Mouse (Mus musculus): ENCODE measurements at regions not wholly inside any gene's neighbourhood (a gene's known extent, or its start where the extent isn't known, plus 50 kb on each side); places are given as distances from the start of the nearest gene placed in this dataset.

DNA sequence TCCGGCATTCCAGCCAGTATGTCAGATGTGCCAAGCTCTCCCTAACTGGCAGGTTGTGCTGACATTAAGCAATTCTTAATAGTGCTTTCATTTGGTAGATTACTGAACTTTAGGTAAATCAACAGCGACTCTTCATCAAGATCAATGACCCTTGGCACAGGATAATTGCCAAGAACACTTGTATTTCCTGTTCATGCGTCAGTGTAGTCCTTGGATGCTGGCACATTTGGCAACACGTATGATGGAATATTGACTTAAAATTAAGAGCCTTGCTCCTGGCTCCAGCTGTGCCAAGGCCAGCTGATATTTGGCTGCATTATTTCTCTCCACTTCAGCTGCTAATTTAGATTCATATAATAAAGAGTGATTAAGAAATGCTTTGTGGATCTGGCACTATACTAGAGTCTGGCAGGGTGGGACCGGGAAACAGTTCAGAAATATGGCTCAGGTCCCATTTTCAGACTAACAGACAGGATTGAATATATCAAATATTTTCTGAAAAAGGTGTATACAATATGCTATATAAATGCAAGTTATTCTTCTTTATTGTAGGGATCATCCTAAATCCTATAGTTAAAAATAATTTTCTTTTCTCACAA is 365.5 kb downstream of the Mllt3 start:
- no peak for DNase-seq (ENCODE audit: low spot score)

GRCm38 (mm10) chr4:87665149-87665548 is 368.0 kb downstream of the Mllt3 start:
- no peak for DNase-seq (ENCODE audit: low spot score)

GRCm38 (mm10) chr4:87662876-87663275 is 370.3 kb downstream of the Mllt3 start:
- DNase-seq (ENCODE audit: low spot score), result no peak

GRCm38 (mm10) chr4:87658316-87658715 is 374.8 kb downstream of the Mllt3 start:
- no peak for DNase-seq (ENCODE audit: low spot score)

- DNase-seq (ENCODE audit: low spot score), result no peak
Measured at GRCm38 (mm10) chr4:87657855-87658254, 375.3 kb downstream of the Mllt3 start.

- no peak for DNase-seq (ENCODE audit: low spot score)
Measured at GRCm38 (mm10) chr4:87653440-87654165, 379.6 kb downstream of the Mllt3 start.

GRCm38 (mm10) chr4:87652314-87652934 is 380.7 kb downstream of the Mllt3 start:
- no peak for DNase-seq (ENCODE audit: low spot score)

- no peak for DNase-seq (ENCODE audit: low spot score)
Measured at GRCm38 (mm10) chr4:87651275-87651674, 381.9 kb downstream of the Mllt3 start.

DNA sequence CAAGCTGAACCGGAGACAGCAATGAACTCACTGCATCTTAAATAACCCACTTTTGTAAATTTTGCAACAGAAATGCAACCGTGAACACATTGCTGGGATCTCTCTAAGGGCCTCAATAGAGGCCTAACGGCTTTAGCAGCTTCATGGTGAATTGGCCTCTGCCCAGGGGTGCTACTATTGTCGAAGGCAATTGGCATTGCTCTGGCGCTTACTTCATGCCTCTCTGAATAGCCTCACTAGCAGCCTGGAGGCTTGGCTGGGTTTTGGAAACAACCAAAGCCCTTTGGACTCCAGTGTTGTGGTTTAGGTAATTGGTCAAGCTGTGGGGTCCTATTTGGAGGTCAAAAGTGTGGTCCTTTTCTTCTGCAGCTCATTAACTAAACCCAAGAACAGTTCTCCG is 382.3 kb downstream of the Mllt3 start:
- DNase-seq (ENCODE audit: low spot score), result no peak

GRCm38 (mm10) chr4:87650393-87650792 is 382.8 kb downstream of the Mllt3 start:
- DNase-seq (ENCODE audit: low spot score), result no peak

DNA sequence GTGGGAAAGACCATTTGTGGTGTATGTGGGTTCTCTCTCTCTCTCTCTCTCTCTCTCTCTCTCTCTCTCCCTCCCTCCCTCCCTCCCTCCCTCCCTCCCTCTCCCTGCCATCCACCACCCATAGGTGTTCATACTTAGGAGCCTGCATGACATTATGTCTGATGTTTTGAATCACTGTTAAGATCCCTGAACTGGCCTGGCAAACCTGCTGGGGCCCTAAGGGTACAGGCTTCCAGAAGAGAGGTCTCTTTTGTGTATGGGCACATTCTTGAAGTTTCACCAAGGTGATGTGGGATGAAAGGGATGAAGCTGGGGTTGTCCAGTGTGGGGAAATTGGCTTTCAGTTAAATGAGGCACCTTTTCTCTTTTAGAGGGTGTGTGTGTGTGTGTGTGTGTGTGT is 384.2 kb downstream of the Mllt3 start:
- no peak for DNase-seq (ENCODE audit: low spot score)

- DNase-seq (ENCODE audit: low spot score), result peak; percentile 11
Measured at GRCm38 (mm10) chr4:87647932-87648911, 384.9 kb downstream of the Mllt3 start.

GRCm38 (mm10) chr4:87642002-87642401 is 391.2 kb downstream of the Mllt3 start:
- no peak for DNase-seq (ENCODE audit: low spot score)

DNA sequence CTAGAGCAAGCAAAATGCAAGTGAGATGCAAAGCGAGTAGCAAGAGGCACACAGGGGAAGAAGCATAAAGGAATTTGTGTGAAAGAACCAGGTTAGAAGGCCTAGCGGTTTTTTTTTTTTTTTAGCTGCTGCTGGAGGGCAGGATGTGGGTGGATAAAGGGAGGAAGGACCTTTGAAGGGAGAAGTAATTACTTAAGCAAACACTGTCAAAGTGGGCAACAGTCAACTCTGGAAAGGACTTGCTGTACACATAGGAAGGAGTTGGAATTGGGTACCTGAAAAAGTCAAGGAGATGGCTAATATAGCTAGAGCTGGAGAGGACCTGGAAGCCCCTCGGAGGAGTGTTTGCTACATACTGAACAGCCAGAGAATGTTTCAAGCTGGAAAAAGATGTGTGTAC is 391.6 kb downstream of the Mllt3 start:
- DNase-seq (ENCODE audit: low spot score), result no peak

DNA sequence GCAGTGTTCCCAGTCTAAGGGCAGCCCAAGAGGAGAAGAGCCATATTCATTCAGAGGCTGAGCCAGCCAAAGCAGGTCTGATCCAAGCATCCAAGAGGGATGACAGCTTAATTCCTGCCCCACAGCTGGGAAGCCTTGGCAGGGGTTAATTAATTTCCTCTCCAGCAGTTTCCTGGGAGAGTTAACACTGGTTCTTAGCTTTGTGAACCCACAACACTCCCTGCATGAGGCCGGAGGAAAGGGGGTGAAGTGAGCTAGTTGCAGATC is 394.9 kb downstream of the Mllt3 start:
- DNase-seq (ENCODE audit: low spot score), result no peak

GRCm38 (mm10) chr4:87637629-87638379 is 395.4 kb downstream of the Mllt3 start:
- no peak for DNase-seq (ENCODE audit: low spot score)

GRCm38 (mm10) chr4:87611116-87611515 is 380.8 kb upstream of the Slc24a2 start:
- no peak for DNase-seq (ENCODE audit: low spot score)

DNA sequence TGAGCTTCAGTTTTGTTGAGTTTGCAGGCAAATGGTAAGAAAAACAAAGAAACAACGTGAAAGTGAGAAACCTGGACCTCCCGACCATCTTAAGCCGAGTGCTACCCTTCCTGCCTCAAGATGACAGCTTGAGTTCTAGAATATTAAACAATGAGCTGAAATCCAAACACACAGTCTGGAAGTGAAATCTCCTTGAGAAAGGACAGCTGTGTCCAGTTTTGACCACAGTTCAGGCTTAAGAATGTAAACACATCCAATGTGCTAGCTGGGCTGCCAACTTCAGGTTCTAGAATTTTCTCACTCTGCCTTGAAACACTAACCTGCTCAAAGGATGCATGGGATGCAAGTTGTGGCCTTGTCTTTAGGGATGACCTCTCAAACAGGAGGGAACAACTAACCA is 363.4 kb upstream of the Slc24a2 start:
- DNase-seq (ENCODE audit: low spot score), result no peak

DNA sequence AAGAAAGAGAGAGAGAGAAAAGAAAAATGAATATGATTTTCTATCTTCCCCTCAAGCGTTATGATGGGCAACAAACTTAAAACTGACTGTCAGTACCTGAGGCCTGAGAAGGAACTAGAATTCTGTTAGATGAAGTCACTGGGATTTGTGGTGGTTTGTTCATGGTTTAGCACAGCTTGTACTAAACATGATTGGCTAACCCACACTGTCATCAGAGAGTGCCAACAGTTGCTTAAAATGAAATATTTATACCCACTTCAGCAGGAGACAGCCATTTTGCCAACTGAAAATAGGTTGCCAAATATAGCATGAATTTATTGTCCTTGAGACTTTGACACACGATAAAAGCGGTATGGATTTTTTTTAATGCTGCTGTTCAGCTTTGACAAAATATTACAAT is 360.5 kb upstream of the Slc24a2 start:
- DNase-seq (ENCODE audit: low spot score), result no peak

DNA sequence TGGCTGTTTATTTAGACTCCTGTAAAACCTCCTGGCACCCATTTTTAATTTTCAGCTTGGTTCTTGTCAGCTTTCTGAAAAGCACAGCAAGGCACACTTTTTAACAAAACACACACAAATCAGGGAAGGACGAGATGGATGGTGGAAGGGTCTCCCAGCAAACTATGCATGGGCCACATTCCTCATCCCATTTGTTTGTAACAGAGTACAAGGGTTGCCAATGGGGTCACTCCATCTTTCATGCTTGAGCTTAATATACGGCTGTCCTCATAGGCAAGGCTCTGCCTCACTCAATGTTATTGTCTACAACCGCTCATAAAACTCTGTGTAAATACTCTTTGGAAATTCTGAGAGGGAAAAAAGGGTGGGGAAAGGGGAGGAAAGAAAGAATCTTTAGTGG is 347.9 kb upstream of the Slc24a2 start:
- no peak for DNase-seq (ENCODE audit: low spot score)

DNA sequence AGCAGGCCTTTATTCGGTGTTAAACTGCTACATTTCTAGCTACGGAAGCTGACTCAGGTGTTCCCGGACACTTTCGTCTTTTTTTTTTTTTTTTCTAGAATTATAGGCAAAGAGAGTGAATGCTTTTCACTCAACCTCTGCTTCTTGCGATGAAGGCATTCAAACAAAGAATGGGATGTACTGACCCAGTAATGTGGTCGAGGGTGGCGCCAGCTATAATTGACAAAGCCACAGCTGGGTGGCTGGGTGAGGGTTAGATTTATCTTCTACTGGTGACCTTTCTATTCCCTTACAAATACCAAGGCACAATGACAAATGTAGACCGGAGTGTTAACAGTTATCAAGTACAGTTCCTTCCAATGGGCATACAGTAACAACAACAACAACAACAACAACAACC is 340.7 kb upstream of the Slc24a2 start:
- no peak for DNase-seq (ENCODE audit: low spot score)

- DNase-seq (ENCODE audit: low spot score), result peak; percentile 4
Measured at GRCm38 (mm10) chr4:87570470-87570891, 340.2 kb upstream of the Slc24a2 start.
